Mouse (Mus musculus) small intestine, adult 2 months (tissue): Measurements from ENCODE around the gene Olfr616. TPM values are rescaled to one million over a fixed set of nuclear protein-coding genes. Genes with fewer than 3 reads are reported as not detected.

ENCODE experiments used
- polyA plus RNA-seq: library from polyadenylated mRNA; depleted of rRNA; stranded (reverse); fragments of >200 nt; gene quantifications from 2 replicates; pipeline ENCODE4 v1.2.3, GENCODE M21; 2012; rRNA removed

Gene Olfr616
- polyA plus RNA-seq, 1 experiment: not detected

Other genes with a start within 250 kb of the Olfr616 start
- gene Olfr598, start 245.6 kb downstream of the Olfr616 start, polyA plus RNA-seq: not detected in 2 replicates
- gene Olfr599, start 233.2 kb downstream of the Olfr616 start, polyA plus RNA-seq: not detected in 2 replicates
- gene Olfr600, start 219.5 kb downstream of the Olfr616 start, polyA plus RNA-seq: not detected in 2 replicates
- not detected in 2 replicates for gene Olfr601, start 206.5 kb downstream of the Olfr616 start, polyA plus RNA-seq
- not detected in 2 replicates for gene Olfr603, start 183.0 kb downstream of the Olfr616 start, polyA plus RNA-seq
- gene Usp17lc, start 154.1 kb downstream of the Olfr616 start, polyA plus RNA-seq: not detected in 2 replicates
- not detected in 2 replicates for gene Olfr605, start 123.7 kb downstream of the Olfr616 start, polyA plus RNA-seq
- not detected in 2 replicates for gene Olfr606, start 120.1 kb downstream of the Olfr616 start, polyA plus RNA-seq
- gene Olfr607, start 105.0 kb downstream of the Olfr616 start, polyA plus RNA-seq: not detected in 2 replicates
- gene Olfr608, start 99.3 kb downstream of the Olfr616 start, polyA plus RNA-seq: not detected in 2 replicates
- not detected in 2 replicates for gene Olfr609, start 71.1 kb downstream of the Olfr616 start, polyA plus RNA-seq
- not detected in 2 replicates for gene Olfr610, start 57.0 kb downstream of the Olfr616 start, polyA plus RNA-seq
- gene Olfr611, start 48.3 kb downstream of the Olfr616 start, polyA plus RNA-seq: not detected in 2 replicates
- not detected in 2 replicates for gene Olfr612, start 26.4 kb downstream of the Olfr616 start, polyA plus RNA-seq
- gene Olfr613, start 21.1 kb downstream of the Olfr616 start, polyA plus RNA-seq: not detected in 2 replicates
- not detected in 2 replicates for gene Olfr615, start 13.1 kb downstream of the Olfr616 start, polyA plus RNA-seq
- gene Olfr617, start 3.9 kb upstream of the Olfr616 start, polyA plus RNA-seq: not detected in 2 replicates
- not detected in 2 replicates for gene Olfr618, start 21.0 kb upstream of the Olfr616 start, polyA plus RNA-seq
- not detected in 2 replicates for gene Olfr619, start 31.4 kb upstream of the Olfr616 start, polyA plus RNA-seq
- not detected in 2 replicates for gene Olfr620, start 43.4 kb upstream of the Olfr616 start, polyA plus RNA-seq
- not detected in 2 replicates for gene Olfr622, start 73.6 kb upstream of the Olfr616 start, polyA plus RNA-seq
- not detected in 2 replicates for gene Olfr623, start 94.6 kb upstream of the Olfr616 start, polyA plus RNA-seq
- not detected in 2 replicates for gene Olfr624, start 102.0 kb upstream of the Olfr616 start, polyA plus RNA-seq
- not detected in 2 replicates for gene Olfr625-ps1, start 113.6 kb upstream of the Olfr616 start, polyA plus RNA-seq
- gene Olfr243, start 145.5 kb upstream of the Olfr616 start, polyA plus RNA-seq: not detected in 2 replicates
- gene Olfr628, start 161.2 kb upstream of the Olfr616 start, polyA plus RNA-seq: not detected in 2 replicates
- gene Olfr629, start 175.8 kb upstream of the Olfr616 start, polyA plus RNA-seq: not detected in 2 replicates
- not detected in 2 replicates for gene Olfr630, start 188.2 kb upstream of the Olfr616 start, polyA plus RNA-seq
- not detected in 2 replicates for gene Olfr69, start 202.5 kb upstream of the Olfr616 start, polyA plus RNA-seq
- gene Olfr68, start 210.6 kb upstream of the Olfr616 start, polyA plus RNA-seq: not detected in 2 replicates
- not detected in 2 replicates for gene Olfr67, start 222.7 kb upstream of the Olfr616 start, polyA plus RNA-seq
- gene Hbb-bt, start 244.9 kb upstream of the Olfr616 start, polyA plus RNA-seq: 7.2 and 8.9 TPM in 2 replicates